Mouse (Mus musculus) heart, embryonic 16.5 days (tissue): ENCODE data around the gene Trir. TPM values are rescaled to one million over a fixed set of nuclear protein-coding genes. Genes with fewer than 3 reads are reported as not detected.

Experiments used
- ATAC-seq: fragments of 200-750 bp; cut with Nextera tagmentation; replicated peaks from 2 replicates; pipeline ENCODE4 v1.8.0; 2017; ENCODE audit warnings: moderate number of reproducible peaks; ENCODE audit not compliant: insufficient read depth, low FRiP score; ENCODE audit errors: extremely low read depth
- H3K27ac ChIP-seq: fragments of 300-500 bp; sonication (generic); 2 replicates; pipeline ENCODE4 v1.5.1; 2014; ENCODE audit warnings: mild to moderate bottlenecking, low read length, control low read depth, moderate library complexity
- H3K27me3 ChIP-seq: fragments of 300-500 bp; sonication (generic); 2 replicates; pipeline ENCODE4 v1.6.1; 2014; ENCODE audit warnings: low read length, mixed read lengths; ENCODE audit not compliant: control insufficient read depth, insufficient read depth
- H3K36me3 ChIP-seq: fragments of 300-500 bp; sonication (generic); 2 replicates; pipeline ENCODE4 v1.6.1; 2014; ENCODE audit not compliant: control insufficient read depth, insufficient read depth
- H3K4me1 ChIP-seq: fragments of 300-500 bp; sonication (generic); 2 replicates; pipeline ENCODE4 v1.6.1; 2014; ENCODE audit warnings: low read length, mixed read lengths; ENCODE audit not compliant: control insufficient read depth, insufficient read depth
- H3K4me2 ChIP-seq: fragments of 300-500 bp; sonication (generic); 2 replicates; pipeline ENCODE4 v1.6.1; 2014; ENCODE audit warnings: low read depth, mild to moderate bottlenecking, control low read depth, low read length
- H3K4me3 ChIP-seq: fragments of 300-500 bp; sonication (generic); 2 replicates; pipeline ENCODE4 v1.5.1; 2014; ENCODE audit warnings: mild to moderate bottlenecking, control low read depth, low read length
- H3K9ac ChIP-seq: fragments of 300-500 bp; sonication (generic); 2 replicates; pipeline ENCODE4 v1.6.1; 2014; ENCODE audit warnings: low read length, control low read depth
- H3K9me3 ChIP-seq: fragments of 300-500 bp; sonication (generic); replicated peaks from 2 replicates; pipeline ENCODE4 v1.6.1; 2016; ENCODE audit warnings: low read length; ENCODE audit not compliant: control insufficient read depth
- WGBS: fragments of 180-500 bp; shearing (Covaris S2); extraction: QIAGEN DNeasy Blood & Tissue Kit; methylation state at CpG from one replicate; pipeline ENCODE4 v1.1.7; 2014; 5-methylcytosine and 5-hydroxymethylcytosine counted together
- polyA plus RNA-seq: library from polyadenylated mRNA; unstranded; fragments of >200 nt; fragmentation: Nextera tagmentation; extraction: Ambion mirVana; gene quantifications from 2 replicates; pipeline ENCODE4 v1.2.1, GENCODE M21; 2015

The Trir gene
- polyA plus RNA-seq, 1 experiment from 2014 or later = 76.5 TPM

GRCm38 (mm10) chr8:84990349-84990748 is 36.3 kb upstream of the Trir start, which contains the start of gene Hook2:
Gene Hook2 (plus strand): TSS chr8:84990603.
- Histone ChIP-seq H3K4me2 (peak within 1 kb of the TSS; percentile 92), H3K4me1 (peaks cover 17% of the 10 kb centered on the region), H3K27ac (peak within 1 kb of the TSS; percentile 75), H3K27me3 (peaks cover 5% of the 10 kb centered on the region; the same call in 1 of the 2 replicates), H3K9me3 (no peaks in the 10 kb centered on the region), H3K4me3 (peak within 1 kb of the TSS; percentile 68), H3K9ac (peak within 1 kb of the TSS; percentile 74), H3K36me3 (no peaks in the 10 kb centered on the region)
- WGBS = 0% methylated on average over 28 of the region's 28 CpGs
- ATAC-seq = peak; percentile 90

- Histone ChIP-seq H3K27ac (0 out of 2 replicates have a peak overlapping the region, but pooled peaks have one; percentile 32), H3K27me3 (peaks cover 5% of the 10 kb centered on the region; the same call in 1 of the 2 replicates), H3K36me3 (no peaks in the 10 kb centered on the region), H3K4me1 (peaks cover 14% of the 10 kb centered on the region), H3K9ac (peak overlapping the region; percentile 74), H3K4me3 (peak overlapping the region; percentile 68), H3K4me2 (peak overlapping the region; percentile 92), H3K9me3 (no peaks in the 10 kb centered on the region)
- ATAC-seq = peak; percentile 12
- WGBS = 2% methylated on average over 15 of the region's 15 CpGs
These were observed 35.8 kb upstream of the Trir start for GRCm38 (mm10) chr8:84990836-84991235.

- Histone ChIP-seq H3K36me3 (no peaks in the 10 kb centered on the region), H3K4me2 (no peak overlapping the region), H3K9me3 (no peaks in the 10 kb centered on the region), H3K4me1 (peaks cover 11% of the 10 kb centered on the region), H3K27me3 (peaks cover 7% of the 10 kb centered on the region; the same call in 1 of the 2 replicates), H3K27ac (no peak overlapping the region), H3K4me3 (no peak overlapping the region), H3K9ac (no peak overlapping the region)
- no peak for ATAC-seq
- 88% methylated on average over 9 of the region's 9 CpGs for WGBS
These were observed 32.2 kb upstream of the Trir start for GRCm38 (mm10) chr8:84994375-84994774.

- no peak overlapping the region for H3K4me2 ChIP-seq
- no peak for ATAC-seq
- 21% methylated on average over 25 of the region's 25 CpGs for WGBS
- H3K27me3 ChIP-seq = peaks cover 7% of the 10 kb centered on the region; the same call in 1 of the 2 replicates
- no peak overlapping the region for H3K9ac ChIP-seq
- no peak overlapping the region for H3K4me3 ChIP-seq
- no peak overlapping the region for H3K27ac ChIP-seq
- H3K4me1 ChIP-seq = peaks cover 8% of the 10 kb centered on the region
- no peaks in the 10 kb centered on the region for H3K36me3 ChIP-seq
- H3K9me3 ChIP-seq = no peaks in the 10 kb centered on the region
These were observed 30.9 kb upstream of the Trir start for GRCm38 (mm10) chr8:84995680-84996079.

- Histone ChIP-seq H3K4me2 (no peak overlapping the region), H3K36me3 (no peaks in the 10 kb centered on the region), H3K4me3 (no peak overlapping the region), H3K9ac (no peak overlapping the region), H3K9me3 (no peaks in the 10 kb centered on the region), H3K27ac (no peak overlapping the region), H3K4me1 (peaks cover 3% of the 10 kb centered on the region; the same call in 1 of the 2 replicates), H3K27me3 (peaks cover 7% of the 10 kb centered on the region; the same call in 1 of the 2 replicates)
- no peak for ATAC-seq
- 86% methylated on average over 5 of the region's 5 CpGs for WGBS
These were observed 29.6 kb upstream of the Trir start for GRCm38 (mm10) chr8:84996978-84997377.

GRCm38 (mm10) chr8:84997649-84998295 is 28.9 kb upstream of the Trir start:
- ATAC-seq = peak; percentile 66
- Histone ChIP-seq H3K9ac (peak overlapping the region; percentile 57; the same call in 1 of the 2 replicates), H3K36me3 (no peaks in the 10 kb centered on the region), H3K9me3 (no peaks in the 10 kb centered on the region), H3K27me3 (peaks cover 7% of the 10 kb centered on the region; the same call in 1 of the 2 replicates), H3K4me3 (no peak overlapping the region; the same call in 1 of the 2 replicates), H3K4me1 (peaks cover 3% of the 10 kb centered on the region; the same call in 1 of the 2 replicates), H3K27ac (no peak overlapping the region), H3K4me2 (peak overlapping the region; percentile 27; the same call in 1 of the 2 replicates)
- 4% methylated on average over 19 of the region's 19 CpGs for WGBS

GRCm38 (mm10) chr8:85007686-85008085 is 18.9 kb upstream of the Trir start:
- H3K4me1 ChIP-seq = no peaks in the 10 kb centered on the region
- H3K9me3 ChIP-seq = no peaks in the 10 kb centered on the region
- no peak for ATAC-seq
- H3K27ac ChIP-seq = no peak overlapping the region
- 12% methylated on average over 25 of the region's 25 CpGs for WGBS
- H3K4me2 ChIP-seq = no peak overlapping the region
- no peak overlapping the region for H3K4me3 ChIP-seq
- H3K27me3 ChIP-seq = peaks cover 36% of the 10 kb centered on the region
- no peak overlapping the region for H3K9ac ChIP-seq
- no peaks in the 10 kb centered on the region for H3K36me3 ChIP-seq

- Histone ChIP-seq H3K27me3 (peaks cover 49% of the 10 kb centered on the region), H3K4me1 (peaks cover 3% of the 10 kb centered on the region; the same call in 1 of the 2 replicates), H3K9me3 (no peaks in the 10 kb centered on the region), H3K27ac (no peak overlapping the region), H3K9ac (no peak overlapping the region), H3K4me3 (no peak overlapping the region), H3K4me2 (no peak overlapping the region), H3K36me3 (no peaks in the 10 kb centered on the region)
- WGBS = 10% methylated on average over 28 of the region's 28 CpGs
- no peak for ATAC-seq
These were observed 15.4 kb upstream of the Trir start for GRCm38 (mm10) chr8:85011242-85011641.

GRCm38 (mm10) chr8:85013230-85013840 is 13.3 kb upstream of the Trir start:
- Histone ChIP-seq H3K4me3 (peak overlapping the region; percentile 29), H3K9me3 (no peaks in the 10 kb centered on the region), H3K27me3 (peaks cover 42% of the 10 kb centered on the region), H3K36me3 (peaks cover 5% of the 10 kb centered on the region), H3K4me1 (peaks cover 3% of the 10 kb centered on the region; the same call in 1 of the 2 replicates), H3K27ac (no peak overlapping the region), H3K9ac (no peak overlapping the region), H3K4me2 (peak overlapping the region; percentile 52)
- WGBS = 4% methylated on average over 25 of the region's 26 CpGs
- no peak for ATAC-seq
